Mouse (Mus musculus): ENCODE results near the gene Gpr156. TPM values are rescaled to one million over a fixed set of nuclear protein-coding genes. Genes with fewer than 3 reads are reported as not detected.

Gene Gpr156
- polyA plus RNA-seq, 1 experiment from 2014 or later: not detected

- Histone ChIP-seq H3K4me1 (replicated peaks; ENCODE audit: control insufficient read depth, insufficient read depth, low read length) (no peaks in the 10 kb centered on the region), H3K36me3 (ENCODE audit: control insufficient read depth, insufficient read depth, low read length) (no peaks in the 10 kb centered on the region), H3K27ac (ENCODE audit: low read depth, low read length) (no peak overlapping the region), H3K4me2 (no peak overlapping the region), H3K9ac (ENCODE audit: low read depth, low read length) (no peak overlapping the region), H3K4me3 (ENCODE audit: low read depth, low read length) (no peak overlapping the region), H3K27me3 (replicated peaks; ENCODE audit: control insufficient read depth, insufficient read depth, low read length) (no peaks in the 10 kb centered on the region), H3K9me3 (ENCODE audit: control insufficient read depth, low read length) (no peaks in the 10 kb centered on the region)
- ATAC-seq (replicated peaks; ENCODE audit: low FRiP score): peak; percentile 34; the same call in 1 of the 2 replicates
- no peak for DNase-seq (ENCODE audit: low spot score)
- 29% methylated on average over 5 of the region's 5 CpGs for WGBS
Measured at GRCm38 (mm10) chr16:37947160-37947559, 30.9 kb downstream of the Gpr156 start.

- no peaks in the 10 kb centered on the region for H3K27me3 ChIP-seq (replicated peaks; ENCODE audit: control insufficient read depth, insufficient read depth, low read length)
- no peaks in the 10 kb centered on the region for H3K4me1 ChIP-seq (replicated peaks; ENCODE audit: control insufficient read depth, insufficient read depth, low read length)
- no peak overlapping the region for H3K4me2 ChIP-seq
- H3K4me3 ChIP-seq (ENCODE audit: low read depth, low read length): no peak overlapping the region
- no peaks in the 10 kb centered on the region for H3K9me3 ChIP-seq (ENCODE audit: control insufficient read depth, low read length)
- WGBS: 86% methylated on average over 4 of the region's 4 CpGs
- no peak for DNase-seq (ENCODE audit: low spot score)
- H3K9ac ChIP-seq (ENCODE audit: low read depth, low read length): no peak overlapping the region
- ATAC-seq (replicated peaks; ENCODE audit: low FRiP score): no peak
- no peaks in the 10 kb centered on the region for H3K36me3 ChIP-seq (ENCODE audit: control insufficient read depth, insufficient read depth, low read length)
- no peak overlapping the region for H3K27ac ChIP-seq (ENCODE audit: low read depth, low read length)
Measured at GRCm38 (mm10) chr16:37948365-37948764, 32.1 kb downstream of the Gpr156 start.

- Histone ChIP-seq H3K4me1 (replicated peaks; ENCODE audit: control insufficient read depth, insufficient read depth, low read length) (no peaks in the 10 kb centered on the region), H3K27me3 (replicated peaks; ENCODE audit: control insufficient read depth, insufficient read depth, low read length) (no peaks in the 10 kb centered on the region), H3K27ac (ENCODE audit: low read depth, low read length) (no peak overlapping the region), H3K36me3 (ENCODE audit: control insufficient read depth, insufficient read depth, low read length) (no peaks in the 10 kb centered on the region), H3K9me3 (ENCODE audit: control insufficient read depth, low read length) (no peaks in the 10 kb centered on the region), H3K9ac (ENCODE audit: low read depth, low read length) (no peak overlapping the region), H3K4me2 (no peak overlapping the region), H3K4me3 (ENCODE audit: low read depth, low read length) (no peak overlapping the region)
- DNase-seq (ENCODE audit: low spot score): no peak
- ATAC-seq (replicated peaks; ENCODE audit: low FRiP score): no peak
Measured at GRCm38 (mm10) chr16:37951171-37951570, 34.9 kb downstream of the Gpr156 start.

- H3K27me3 ChIP-seq (replicated peaks; ENCODE audit: control insufficient read depth, insufficient read depth, low read length): no peaks in the 10 kb centered on the region
- no peaks in the 10 kb centered on the region for H3K36me3 ChIP-seq (ENCODE audit: control insufficient read depth, insufficient read depth, low read length)
- no peak overlapping the region for H3K27ac ChIP-seq (ENCODE audit: low read depth, low read length)
- H3K4me3 ChIP-seq (ENCODE audit: low read depth, low read length): no peak overlapping the region
- DNase-seq (ENCODE audit: low spot score): no peak
- ATAC-seq (replicated peaks; ENCODE audit: low FRiP score): no peak
- 51% methylated on average over 4 of the region's 4 CpGs for WGBS
- H3K4me1 ChIP-seq (replicated peaks; ENCODE audit: control insufficient read depth, insufficient read depth, low read length): no peaks in the 10 kb centered on the region
- no peaks in the 10 kb centered on the region for H3K9me3 ChIP-seq (ENCODE audit: control insufficient read depth, low read length)
- H3K9ac ChIP-seq (ENCODE audit: low read depth, low read length): no peak overlapping the region
- H3K4me2 ChIP-seq: no peak overlapping the region
Measured at GRCm38 (mm10) chr16:37953186-37953585, 36.9 kb downstream of the Gpr156 start.

GRCm38 (mm10) chr16:37953991-37954942, 38.0 kb downstream of the Gpr156 start:
- Histone ChIP-seq H3K9me3 (ENCODE audit: control insufficient read depth, low read length) (no peaks in the 10 kb centered on the region), H3K9ac (ENCODE audit: low read depth, low read length) (no peak overlapping the region), H3K4me2 (no peak overlapping the region), H3K27me3 (replicated peaks; ENCODE audit: control insufficient read depth, insufficient read depth, low read length) (no peaks in the 10 kb centered on the region), H3K27ac (ENCODE audit: low read depth, low read length) (no peak overlapping the region), H3K4me1 (replicated peaks; ENCODE audit: control insufficient read depth, insufficient read depth, low read length) (no peaks in the 10 kb centered on the region), H3K4me3 (ENCODE audit: low read depth, low read length) (no peak overlapping the region), H3K36me3 (ENCODE audit: control insufficient read depth, insufficient read depth, low read length) (no peaks in the 10 kb centered on the region)
- ATAC-seq (replicated peaks; ENCODE audit: low FRiP score) (no peak), DNase-seq (ENCODE audit: low spot score) (no peak)
- WGBS: 82% methylated on average over 12 of the region's 12 CpGs

- Histone ChIP-seq H3K36me3 (ENCODE audit: control insufficient read depth, insufficient read depth, low read length) (no peaks in the 10 kb centered on the region), H3K27ac (ENCODE audit: low read depth, low read length) (no peak overlapping the region), H3K4me2 (no peak overlapping the region), H3K4me1 (replicated peaks; ENCODE audit: control insufficient read depth, insufficient read depth, low read length) (no peaks in the 10 kb centered on the region), H3K4me3 (ENCODE audit: low read depth, low read length) (no peak overlapping the region), H3K9ac (ENCODE audit: low read depth, low read length) (no peak overlapping the region), H3K9me3 (ENCODE audit: control insufficient read depth, low read length) (no peaks in the 10 kb centered on the region), H3K27me3 (replicated peaks; ENCODE audit: control insufficient read depth, insufficient read depth, low read length) (no peaks in the 10 kb centered on the region)
- no peak for ATAC-seq (replicated peaks; ENCODE audit: low FRiP score)
- DNase-seq (ENCODE audit: low spot score): no peak
- 80% methylated on average over 13 of the region's 13 CpGs for WGBS
Measured at GRCm38 (mm10) chr16:37955336-37955917, 39.1 kb downstream of the Gpr156 start.

- Histone ChIP-seq H3K4me2 (no peak overlapping the region), H3K36me3 (ENCODE audit: control insufficient read depth, insufficient read depth, low read length) (no peaks in the 10 kb centered on the region), H3K4me1 (replicated peaks; ENCODE audit: control insufficient read depth, insufficient read depth, low read length) (no peaks in the 10 kb centered on the region), H3K27me3 (replicated peaks; ENCODE audit: control insufficient read depth, insufficient read depth, low read length) (no peaks in the 10 kb centered on the region), H3K9me3 (ENCODE audit: control insufficient read depth, low read length) (no peaks in the 10 kb centered on the region), H3K27ac (ENCODE audit: low read depth, low read length) (no peak overlapping the region), H3K9ac (ENCODE audit: low read depth, low read length) (no peak overlapping the region), H3K4me3 (ENCODE audit: low read depth, low read length) (no peak overlapping the region)
- WGBS: 79% methylated on average over 14 of the region's 14 CpGs
- ATAC-seq (replicated peaks; ENCODE audit: low FRiP score): no peak
- no peak for DNase-seq (ENCODE audit: low spot score)
Measured at GRCm38 (mm10) chr16:37956076-37956676, 39.9 kb downstream of the Gpr156 start.

GRCm38 (mm10) chr16:37956751-37957150, 40.5 kb downstream of the Gpr156 start:
- DNase-seq (ENCODE audit: low spot score) (no peak), ATAC-seq (replicated peaks; ENCODE audit: low FRiP score) (no peak)
- no peak overlapping the region for H3K9ac ChIP-seq (ENCODE audit: low read depth, low read length)
- 60% methylated on average over 4 of the region's 4 CpGs for WGBS
- no peak overlapping the region for H3K27ac ChIP-seq (ENCODE audit: low read depth, low read length)
- no peaks in the 10 kb centered on the region for H3K4me1 ChIP-seq (replicated peaks; ENCODE audit: control insufficient read depth, insufficient read depth, low read length)
- H3K36me3 ChIP-seq (ENCODE audit: control insufficient read depth, insufficient read depth, low read length): no peaks in the 10 kb centered on the region
- no peaks in the 10 kb centered on the region for H3K27me3 ChIP-seq (replicated peaks; ENCODE audit: control insufficient read depth, insufficient read depth, low read length)
- H3K4me3 ChIP-seq (ENCODE audit: low read depth, low read length): no peak overlapping the region
- no peak overlapping the region for H3K4me2 ChIP-seq
- H3K9me3 ChIP-seq (ENCODE audit: control insufficient read depth, low read length): no peaks in the 10 kb centered on the region
